Mouse (Mus musculus) lung, postnatal 10 days (tissue): Measurements from ENCODE around the gene Mfsd4b5.
A peak's percentile ranks its signal among the peaks of the same experiment; 100 is the strongest.
"Not testable (repeated sequence)": the region's sequence is repeated elsewhere in the genome, so short reads cannot be mapped to it uniquely, and the experiment has no call there.

Experiments
- DNase-seq: peaks from one replicate; pipeline ENCODE4 v3.0.0; 2021

Mfsd4b5 gene

GRCm38 (mm10) chr10:39960441-39960822 is 26.0 kb downstream of the Mfsd4b5 start:
- no peak for DNase-seq

GRCm38 (mm10) chr10:39959761-39960440 is 26.5 kb downstream of the Mfsd4b5 start, which contains the start of gene Mfsd4b3:
Gene Mfsd4b3 (minus strand): TSS chr10:39960153.
- peak; percentile 99 for DNase-seq

- DNase-seq = no peak
Observed at GRCm38 (mm10) chr10:39958266-39958665, 28.2 kb downstream of the Mfsd4b5 start.

- DNase-seq = no peak
Observed at GRCm38 (mm10) chr10:39956340-39956878, 30.0 kb downstream of the Mfsd4b5 start.

- no peak for DNase-seq
Observed at GRCm38 (mm10) chr10:39955163-39955562, 31.3 kb downstream of the Mfsd4b5 start.

GRCm38 (mm10) chr10:39949377-39949954 is 37.0 kb downstream of the Mfsd4b5 start:
- DNase-seq = no peak

- DNase-seq = not testable (repeated sequence)
Observed at GRCm38 (mm10) chr10:39947195-39947594, 39.3 kb downstream of the Mfsd4b5 start.

GRCm38 (mm10) chr10:39936553-39936952 is 49.9 kb downstream of the Mfsd4b5 start:
- no peak for DNase-seq

- DNase-seq = peak; percentile 17
Observed at GRCm38 (mm10) chr10:39926616-39927139, 59.8 kb downstream of the Mfsd4b5 start, which contains the start of gene Mfsd4b2. Gene Mfsd4b2 (minus strand): TSS chr10:39926923.

GRCm38 (mm10) chr10:39924556-39924955 is 61.9 kb downstream of the Mfsd4b5 start:
- DNase-seq = not testable (repeated sequence)

- no peak for DNase-seq
Observed at GRCm38 (mm10) chr10:39912616-39913015, 73.8 kb downstream of the Mfsd4b5 start.

- DNase-seq = no peak
Observed at GRCm38 (mm10) chr10:39908768-39909441, 77.5 kb downstream of the Mfsd4b5 start.
